Mouse (Mus musculus) ES-Bruce4 (cell line): ENCODE data around the gene Ermap. TPM values are rescaled to one million over a fixed set of nuclear protein-coding genes. Genes with fewer than 3 reads are reported as not detected.

Experiments
- H3K27ac ChIP-seq: 2 replicates; pipeline ENCODE4 v1.5.1; 2012; ENCODE audit warnings: low read length, inconsistent platforms; ENCODE audit not compliant: insufficient read depth
- H3K27me3 ChIP-seq: 2 replicates; pipeline ENCODE4 v1.6.1; 2012; ENCODE audit warnings: mild to moderate bottlenecking, low read length, inconsistent platforms; ENCODE audit not compliant: control insufficient read depth, poor library complexity, insufficient read depth, severe bottlenecking
- H3K36me3 ChIP-seq: 2 replicates; pipeline ENCODE4 v1.6.1; 2012; ENCODE audit warnings: inconsistent platforms, mild to moderate bottlenecking, low read length, moderate library complexity; ENCODE audit not compliant: control insufficient read depth, poor library complexity, insufficient read depth, severe bottlenecking
- H3K4me1 ChIP-seq: one replicate; pipeline ENCODE4 v1.8.1; 2011; ENCODE audit warnings: low read length; ENCODE audit not compliant: control insufficient read depth, insufficient read depth
- H3K4me3 ChIP-seq: 2 replicates; pipeline ENCODE4 v1.5.1; 2011; ENCODE audit warnings: low read depth, mild to moderate bottlenecking, low read length
- H3K9ac ChIP-seq: 2 replicates; pipeline ENCODE4 v1.6.1; 2012; ENCODE audit warnings: low read depth, mild to moderate bottlenecking, inconsistent platforms; ENCODE audit not compliant: poor library complexity, severe bottlenecking
- H3K9me3 ChIP-seq: replicated peaks from 2 replicates; pipeline ENCODE4 v1.6.1; 2012; ENCODE audit warnings: mild to moderate bottlenecking, low read length, inconsistent platforms; ENCODE audit not compliant: control insufficient read depth, poor library complexity, insufficient read depth, severe bottlenecking
- CTCF ChIP-seq: IDR thresholded peaks from one replicate; pipeline ENCODE4 v1.8.1; 2011; ENCODE audit warnings: low read depth, low read length
- EP300 ChIP-seq: IDR thresholded peaks from 2 replicates; pipeline ENCODE4 v1.6.1; 2011; ENCODE audit warnings: low read depth, low read length; ENCODE audit not compliant: insufficient read depth
- POLR2A ChIP-seq: IDR thresholded peaks from one replicate; pipeline ENCODE4 v1.8.1; 2011; ENCODE audit warnings: low read length; ENCODE audit not compliant: insufficient read depth
- polyA plus RNA-seq: library from polyadenylated mRNA; stranded (reverse); fragments of >200 nt; gene quantifications from 2 replicates; pipeline ENCODE4 v1.2.4, GENCODE M21; 2011; ENCODE audit warnings: low read depth; ENCODE audit not compliant: missing spikeins, insufficient read depth, insufficient read length

Ermap gene
- polyA plus RNA-seq, 1 experiment, result 0.52 TPM

DNA sequence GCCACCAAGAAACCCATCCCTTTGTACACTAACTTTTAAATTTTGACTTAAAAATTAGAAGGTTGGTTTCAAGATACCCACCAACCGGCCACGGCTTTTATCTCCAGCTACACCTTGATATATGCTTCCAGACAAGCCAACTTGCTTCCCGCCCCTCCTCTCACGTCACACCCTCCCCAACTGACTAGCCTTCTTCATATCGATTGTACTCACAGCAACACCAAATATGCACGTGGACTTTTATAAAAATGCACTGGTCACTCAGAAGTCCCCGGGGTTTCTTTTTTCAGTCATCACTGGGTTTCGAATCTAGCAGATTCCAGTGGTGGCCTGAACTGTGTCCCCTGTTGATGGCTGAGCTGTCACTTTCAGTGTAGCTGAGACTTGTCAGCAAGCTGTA is 807 bp upstream of the Ermap start:
- no peak overlapping the region for H3K27ac ChIP-seq

DNA sequence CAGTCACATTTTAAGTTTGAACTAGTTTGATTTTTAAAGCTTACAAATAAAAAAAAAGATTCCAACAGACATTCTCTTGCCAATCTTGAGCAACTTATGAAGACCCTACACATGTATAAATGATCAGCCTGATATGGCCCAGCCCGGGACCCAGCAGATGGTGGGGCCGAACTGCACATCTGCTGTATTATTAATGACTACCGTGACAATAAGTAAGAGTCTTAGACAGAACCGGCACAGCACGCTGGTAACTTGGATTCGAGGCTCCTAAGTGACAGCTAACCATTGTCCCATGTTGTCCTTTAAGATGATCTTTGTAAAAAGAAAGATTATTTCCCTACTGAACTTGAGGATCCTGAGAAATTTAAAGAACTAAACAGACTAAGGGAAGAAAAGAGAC is 419 bp downstream of the Ermap start:
- H3K4me1 ChIP-seq, result no peaks in the 10 kb centered on the region
- no peak overlapping the region for H3K4me3 ChIP-seq
- H3K36me3 ChIP-seq, result no peaks in the 10 kb centered on the region
- no peak for TF ChIP-seq POLR2A
- TF ChIP-seq CTCF, result no peak
- TF ChIP-seq EP300, result no peak
- H3K9ac ChIP-seq, result no peak overlapping the region
- no peaks in the 10 kb centered on the region for H3K9me3 ChIP-seq
- H3K27me3 ChIP-seq, result no peaks in the 10 kb centered on the region
- H3K27ac ChIP-seq, result no peak overlapping the region

More for the DNA sequence above, 807 bp upstream of the Ermap start:
- H3K27me3 ChIP-seq, result no peaks in the 10 kb centered on the region
- H3K9me3 ChIP-seq, result no peaks in the 10 kb centered on the region
- no peak overlapping the region for H3K9ac ChIP-seq
- TF ChIP-seq POLR2A, result no peak
- H3K36me3 ChIP-seq, result no peaks in the 10 kb centered on the region
- H3K4me3 ChIP-seq, result no peak overlapping the region
- H3K4me1 ChIP-seq, result no peaks in the 10 kb centered on the region

DNA sequence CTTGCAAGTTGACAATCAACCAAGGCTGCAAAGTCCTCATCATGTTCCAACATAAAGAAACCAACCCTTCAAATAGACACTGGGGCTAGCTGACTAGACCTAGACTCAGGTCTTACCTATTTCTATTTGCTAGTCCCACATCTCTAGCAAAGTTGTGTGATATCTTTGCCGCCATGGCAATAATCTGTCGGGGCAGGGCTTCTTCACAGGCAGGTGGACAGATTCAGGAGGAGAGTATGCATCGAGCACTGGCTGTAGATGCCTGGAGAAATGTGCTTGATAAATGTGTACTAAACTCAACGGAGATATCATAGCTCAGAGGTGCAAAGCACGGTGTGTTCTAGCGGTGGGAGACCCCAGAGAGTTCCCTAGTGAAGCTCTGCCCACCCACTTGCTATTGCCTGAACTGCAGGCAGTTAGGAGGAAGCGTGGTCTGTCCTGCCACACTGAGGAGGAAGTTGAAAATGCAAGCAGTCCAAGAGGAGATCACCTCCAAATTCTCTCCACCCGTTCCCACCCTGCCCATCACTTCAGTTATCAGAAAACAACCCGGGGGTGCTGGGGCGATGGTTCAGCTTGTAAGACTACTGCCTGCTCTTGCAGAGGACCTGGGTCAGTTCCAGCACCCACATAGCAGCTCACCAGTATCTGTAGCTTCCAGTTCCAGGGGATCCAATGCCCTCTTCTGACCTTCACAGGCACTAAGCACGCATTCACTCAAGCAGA is 1.6 kb downstream of the Ermap start:
- H3K4me3 ChIP-seq, result no peak overlapping the region
- no peaks in the 10 kb centered on the region for H3K36me3 ChIP-seq
- no peaks in the 10 kb centered on the region for H3K27me3 ChIP-seq
- H3K9ac ChIP-seq, result no peak overlapping the region
- H3K4me1 ChIP-seq, result no peaks in the 10 kb centered on the region
- TF ChIP-seq EP300 (no peak), CTCF (peak; percentile 33)
- H3K27ac ChIP-seq, result no peak overlapping the region
- no peaks in the 10 kb centered on the region for H3K9me3 ChIP-seq

DNA sequence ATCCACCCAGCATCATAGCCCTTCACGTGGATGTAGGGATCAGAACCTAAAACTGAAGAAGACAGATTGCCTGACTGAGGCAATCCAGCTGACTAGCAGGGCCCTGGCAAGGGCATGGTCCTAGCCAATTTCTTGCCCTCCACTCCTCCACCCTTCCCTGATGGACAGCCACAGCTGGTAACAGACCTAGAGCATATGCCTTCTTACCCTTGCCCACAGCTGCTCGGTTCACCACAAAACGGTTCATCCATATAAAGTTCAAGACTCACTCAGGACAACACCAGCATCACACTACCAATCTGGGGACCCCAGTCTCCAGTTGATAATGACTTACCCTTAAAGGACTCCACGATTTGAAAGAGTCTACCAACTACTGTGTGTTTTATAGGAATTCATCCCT is 4.0 kb downstream of the Ermap start:
- TF ChIP-seq EP300 (no peak), CTCF (no peak), POLR2A (no peak)
- H3K4me3 ChIP-seq, result no peak overlapping the region
- H3K9ac ChIP-seq, result no peak overlapping the region
- no peaks in the 10 kb centered on the region for H3K9me3 ChIP-seq
- no peak overlapping the region for H3K27ac ChIP-seq
- no peaks in the 10 kb centered on the region for H3K4me1 ChIP-seq
- H3K36me3 ChIP-seq, result no peaks in the 10 kb centered on the region
- H3K27me3 ChIP-seq, result no peaks in the 10 kb centered on the region

DNA sequence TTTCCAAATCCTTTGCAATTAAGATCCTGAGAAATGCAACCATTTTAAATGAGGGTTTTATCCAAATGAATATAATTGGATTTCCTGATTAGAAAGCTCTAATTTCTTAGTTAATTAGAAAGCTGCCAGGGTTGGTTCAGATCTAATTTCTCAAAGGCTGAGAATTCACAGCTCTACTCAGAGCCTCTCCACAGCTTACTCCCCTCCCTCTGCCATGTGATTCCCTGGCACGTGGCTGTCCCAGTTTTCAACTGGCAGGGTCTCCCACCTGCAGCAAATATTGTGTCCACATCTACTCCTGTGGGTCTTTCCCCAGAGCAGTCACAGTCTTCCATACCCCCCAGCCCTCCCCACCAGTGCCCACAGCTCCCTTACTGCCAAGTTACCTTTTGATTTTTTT is 6.3 kb downstream of the Ermap start:
- Histone ChIP-seq H3K4me3 (no peak overlapping the region), H3K36me3 (no peaks in the 10 kb centered on the region), H3K4me1 (no peaks in the 10 kb centered on the region), H3K9me3 (no peaks in the 10 kb centered on the region), H3K9ac (no peak overlapping the region), H3K27ac (no peak overlapping the region), H3K27me3 (no peaks in the 10 kb centered on the region)
- TF ChIP-seq EP300 (no peak), CTCF (no peak), POLR2A (no peak)

DNA sequence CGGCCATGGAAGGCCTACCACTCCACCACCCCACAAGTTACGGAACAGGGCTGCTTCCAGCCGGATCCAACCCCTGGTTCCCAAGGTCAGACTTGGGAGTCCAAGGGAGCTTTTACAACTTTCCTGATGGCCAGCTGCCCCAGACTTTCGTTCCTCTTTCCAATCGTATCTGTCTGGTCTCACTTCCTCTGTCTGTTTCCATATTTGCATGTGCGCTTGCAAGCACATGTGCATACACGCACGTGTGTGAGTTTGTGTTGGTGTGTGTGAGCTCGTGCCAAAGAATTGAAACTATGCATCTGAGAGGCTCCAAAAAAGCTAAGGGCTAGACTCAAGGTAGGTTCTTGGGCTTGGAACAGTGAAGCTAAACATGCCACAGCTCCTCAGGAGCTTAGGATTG is 8.4 kb downstream of the Ermap start:
- TF ChIP-seq POLR2A (no peak), EP300 (no peak), CTCF (no peak)
- Histone ChIP-seq H3K9ac (no peak overlapping the region), H3K9me3 (no peaks in the 10 kb centered on the region), H3K36me3 (no peaks in the 10 kb centered on the region), H3K4me1 (no peaks in the 10 kb centered on the region), H3K27ac (no peak overlapping the region), H3K4me3 (no peak overlapping the region), H3K27me3 (no peaks in the 10 kb centered on the region)
